Mouse (Mus musculus): Measurements from ENCODE around the gene Zkscan3.

Zkscan3 gene

GRCm38 (mm10) chr13:21402287-21402846 lies at the start of gene Zkscan3:
Gene Zkscan3 (minus strand): TSS chr13:21402755.
- peak; percentile 98 for DNase-seq

GRCm38 (mm10) chr13:21447856-21448614 lies 45.5 kb upstream of the Zkscan3 start:
- peak; percentile 68 for DNase-seq

GRCm38 (mm10) chr13:21446796-21447195 lies 44.2 kb upstream of the Zkscan3 start:
- peak; percentile 85 for DNase-seq

- no peak for DNase-seq
Observed at GRCm38 (mm10) chr13:21441207-21441572, 38.6 kb upstream of the Zkscan3 start.

- DNase-seq: peak; percentile 93
Observed at GRCm38 (mm10) chr13:21440503-21441206, 38.1 kb upstream of the Zkscan3 start, which contains the start of gene Pgbd1. Gene Pgbd1 (minus strand): TSS chr13:21441058.

GRCm38 (mm10) chr13:21435476-21435875 lies 32.9 kb upstream of the Zkscan3 start:
- peak; percentile 78 for DNase-seq

GRCm38 (mm10) chr13:21427631-21428030 lies 25.1 kb upstream of the Zkscan3 start:
- peak; percentile 52 for DNase-seq

- peak; percentile 33 for DNase-seq
Observed at GRCm38 (mm10) chr13:21423301-21423700, 20.7 kb upstream of the Zkscan3 start.

GRCm38 (mm10) chr13:21418865-21419264 lies 16.3 kb upstream of the Zkscan3 start:
- DNase-seq: peak; percentile 29

GRCm38 (mm10) chr13:21417298-21418010 lies 14.9 kb upstream of the Zkscan3 start:
- DNase-seq: peak; percentile 66

- no peak for DNase-seq
Observed at GRCm38 (mm10) chr13:21415750-21416149, 13.2 kb upstream of the Zkscan3 start.

- peak; percentile 55 for DNase-seq
Observed at GRCm38 (mm10) chr13:21415266-21415665, 12.7 kb upstream of the Zkscan3 start.

GRCm38 (mm10) chr13:21414231-21415212 lies 12.0 kb upstream of the Zkscan3 start:
- peak; percentile 50 for DNase-seq

GRCm38 (mm10) chr13:21408805-21409459 lies 6.4 kb upstream of the Zkscan3 start:
- peak; percentile 69 for DNase-seq

- peak; percentile 99 for DNase-seq
Observed at GRCm38 (mm10) chr13:21407969-21408804, 5.6 kb upstream of the Zkscan3 start.

- peak; percentile 91 for DNase-seq
Observed at GRCm38 (mm10) chr13:21407341-21407740, 4.8 kb upstream of the Zkscan3 start.

- DNase-seq: no peak
Observed at GRCm38 (mm10) chr13:21402848-21403247, 293 bp upstream of the Zkscan3 start.

GRCm38 (mm10) chr13:21401636-21402286 lies 794 bp downstream of the Zkscan3 start:
- DNase-seq: peak; percentile 29

GRCm38 (mm10) chr13:21401166-21401565 lies 1.4 kb downstream of the Zkscan3 start:
- peak; percentile 34 for DNase-seq

GRCm38 (mm10) chr13:21397486-21397885 lies 5.1 kb downstream of the Zkscan3 start:
- peak; percentile 57 for DNase-seq

All from heart, adult 11 months (tissue).